Mouse (Mus musculus) myocyte (in vitro differentiated cells): ENCODE data around the gene Gm45233. TPM values are rescaled to one million over a fixed set of nuclear protein-coding genes. Genes with fewer than 3 reads are reported as not detected.
"Not testable (repeated sequence)": the region's sequence is repeated elsewhere in the genome, so short reads cannot be mapped to it uniquely, and the experiment has no call there.

ENCODE experiments used
- H3K27me3 ChIP-seq: one replicate; pipeline ENCODE4 v1.6.1; 2011; ENCODE audit not compliant: control insufficient read depth, insufficient read depth, insufficient read length
- H3K36me3 ChIP-seq: one replicate; pipeline ENCODE4 v1.6.1; 2011; ENCODE audit not compliant: control insufficient read depth, insufficient read depth
- H3K4me2 ChIP-seq: one replicate; pipeline ENCODE4 v1.6.1; 2011; ENCODE audit warnings: low read depth, control low read depth
- H3K4me3 ChIP-seq: one replicate; pipeline ENCODE4 v1.5.1; 2011; ENCODE audit warnings: mild to moderate bottlenecking, control low read depth, moderate library complexity
- H3K79me2 ChIP-seq: one replicate; pipeline ENCODE4 v1.6.1; 2011; ENCODE audit not compliant: control insufficient read depth, insufficient read depth
- H3ac ChIP-seq: one replicate; pipeline ENCODE4 v1.6.1; 2011; ENCODE audit not compliant: control insufficient read depth, insufficient read length
- CEBPB ChIP-seq: IDR thresholded peaks from 2 replicates; pipeline ENCODE4 v1.6.1; 2011; ENCODE audit warnings: mild to moderate bottlenecking, moderate library complexity; ENCODE audit not compliant: poor library complexity, insufficient read depth, severe bottlenecking
- E2F4 ChIP-seq: IDR thresholded peaks from one replicate; pipeline ENCODE4 v1.6.1; 2011; ENCODE audit warnings: mild to moderate bottlenecking, control low read depth, moderate library complexity; ENCODE audit not compliant: insufficient read depth
- MAX ChIP-seq: IDR thresholded peaks from one replicate; pipeline ENCODE4 v1.6.1; 2011; ENCODE audit warnings: low read depth, mild to moderate bottlenecking, control low read depth
- MYOD1 ChIP-seq, 3 experiments: IDR thresholded peaks; one replicate each; pipeline ENCODE4 v1.6.1; 2011; ENCODE audit warnings: control low read depth in 2 of 3, low read depth in 2 of 3, mild to moderate bottlenecking in 2 of 3, moderate library complexity in 1 of 3; ENCODE audit not compliant: insufficient read length in 2 of 3, control insufficient read depth in 1 of 3
- MYOG ChIP-seq, 3 experiments: IDR thresholded peaks; one replicate each; pipeline ENCODE4 v1.6.1; 2011; ENCODE audit warnings: control low read depth in 2 of 3, low read depth in 2 of 3, mild to moderate bottlenecking in 2 of 3; ENCODE audit not compliant: insufficient read length in 2 of 3, control insufficient read depth in 1 of 3, insufficient read depth in 1 of 3
- POLR2A ChIP-seq: IDR thresholded peaks from one replicate; pipeline ENCODE4 v1.6.1; 2011; ENCODE audit warnings: low read depth, mild to moderate bottlenecking, control low read depth, moderate library complexity; ENCODE audit not compliant: insufficient read length
- POLR2AphosphoS2 ChIP-seq: IDR thresholded peaks from one replicate; pipeline ENCODE4 v1.6.1; 2011; ENCODE audit warnings: low read depth, control low read depth; ENCODE audit not compliant: insufficient read length
- REST ChIP-seq: IDR thresholded peaks from one replicate; pipeline ENCODE4 v1.6.1; 2011; ENCODE audit warnings: mild to moderate bottlenecking, control low read depth, moderate library complexity; ENCODE audit not compliant: insufficient read depth, insufficient read length
- SRF ChIP-seq: IDR thresholded peaks from one replicate; pipeline ENCODE4 v1.6.1; 2011; ENCODE audit warnings: low read depth; ENCODE audit not compliant: control insufficient read depth, insufficient read length
- TCF12 ChIP-seq: IDR thresholded peaks from one replicate; pipeline ENCODE4 v1.6.1; 2011; ENCODE audit warnings: mild to moderate bottlenecking, control low read depth; ENCODE audit not compliant: poor library complexity, insufficient read depth, severe bottlenecking
- TCF3 ChIP-seq: IDR thresholded peaks from one replicate; pipeline ENCODE4 v1.6.1; 2011; ENCODE audit warnings: low read depth, control low read depth; ENCODE audit not compliant: insufficient read length
- USF1 ChIP-seq: IDR thresholded peaks from one replicate; pipeline ENCODE4 v1.6.1; 2011; ENCODE audit warnings: low read depth, mild to moderate bottlenecking, control low read depth, moderate library complexity
- polyA plus RNA-seq: library from polyadenylated mRNA; unstranded; fragments of >200 nt; fragmentation: generic; extraction: Trizol; gene quantifications from one replicate; pipeline ENCODE4 v1.2.1, GENCODE M21; 2012; ENCODE audit warnings: missing spikeins

Gm45233 gene
- polyA plus RNA-seq, 1 experiment: 0.12 TPM

DNA sequence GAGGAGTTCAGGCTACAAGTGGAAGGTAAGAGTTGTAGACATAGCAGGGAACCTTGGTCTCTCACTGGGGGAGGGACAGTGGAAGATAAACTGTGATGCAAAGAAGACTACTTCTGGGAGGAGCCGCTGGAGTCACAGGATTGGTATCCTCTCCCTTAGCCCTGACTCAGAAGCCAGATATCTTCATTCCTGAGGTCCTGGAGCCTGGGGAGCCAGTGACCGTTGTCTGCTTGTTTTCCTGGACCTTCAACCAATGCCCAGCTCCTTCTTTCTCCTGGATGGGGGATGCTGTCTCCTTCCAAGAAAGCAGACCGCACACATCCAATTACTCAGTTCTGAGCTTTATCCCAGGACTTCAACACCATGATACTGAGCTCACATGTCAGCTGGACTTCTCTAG is 34.8 kb upstream of the Gm45233 start:
- TF ChIP-seq USF1 (no peak), MYOD1 (IDR thresholded peaks at IDR 0.05; ENCODE audit: control insufficient read depth in 1 of 3, insufficient read length in 2 of 3, low read depth in 2 of 3) (no peak)
- Histone ChIP-seq H3K36me3 (no peaks in the 10 kb centered on the region), H3K79me2 (no peaks in the 10 kb centered on the region), H3ac (no peak overlapping the region), H3K4me2 (peak overlapping the region; percentile 38), H3K27me3 (no peaks in the 10 kb centered on the region), H3K4me3 (no peak overlapping the region)

DNA sequence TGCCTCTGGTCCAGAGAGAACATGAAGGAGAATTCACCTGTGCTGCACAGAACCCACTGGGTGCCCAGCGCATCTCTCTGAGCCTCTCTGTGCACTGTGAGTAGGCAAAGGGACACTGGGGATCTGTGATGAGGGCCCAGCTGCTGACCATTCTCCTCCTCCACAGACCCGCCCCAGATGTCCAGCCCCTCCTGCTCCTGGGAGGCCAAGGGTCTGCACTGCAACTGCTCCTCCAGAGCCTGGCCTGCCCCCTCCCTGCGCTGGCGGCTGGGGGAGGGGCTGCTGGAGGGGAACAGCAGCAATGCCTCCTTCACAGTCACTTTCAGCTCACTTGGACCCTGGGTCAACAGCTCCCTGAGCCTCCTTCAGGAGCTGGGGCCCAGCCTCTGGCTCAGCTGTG is 32.2 kb upstream of the Gm45233 start:
- not testable (repeated sequence) for H3K4me3 ChIP-seq, H3K27me3 ChIP-seq, H3K4me2 ChIP-seq, H3K36me3 ChIP-seq, H3ac ChIP-seq, H3K79me2 ChIP-seq

DNA sequence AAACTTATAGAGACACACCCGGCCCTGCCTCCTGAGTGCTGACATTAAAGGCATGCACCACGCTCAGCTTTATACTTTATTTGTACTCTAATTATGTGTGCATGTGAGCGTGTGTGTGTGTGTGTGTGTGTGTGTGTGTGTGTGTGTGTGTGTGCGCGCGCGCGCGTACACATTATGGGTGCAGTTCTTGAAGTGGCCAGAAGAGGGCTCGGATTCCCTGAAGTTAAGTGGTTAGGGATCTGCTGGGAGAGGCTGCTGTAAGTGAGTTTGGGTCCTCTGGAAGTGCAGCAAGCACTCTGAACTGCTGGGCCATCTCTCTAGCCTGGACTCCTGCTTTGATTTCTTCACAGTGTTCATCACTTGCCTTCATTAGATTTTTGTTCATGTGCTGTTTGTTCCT is 26.6 kb upstream of the Gm45233 start:
- no peak for TF ChIP-seq REST
- TF ChIP-seq POLR2AphosphoS2: no peak
- TF ChIP-seq MYOG (IDR thresholded peaks at IDR 0.05; ENCODE audit: control insufficient read depth in 1 of 3, insufficient read depth in 1 of 3, insufficient read length in 2 of 3, low read depth in 2 of 3): no peak
- TF ChIP-seq TCF12: no peak
- no peak for TF ChIP-seq MAX
- TF ChIP-seq CEBPB: no peak
- TF ChIP-seq MYOD1 (IDR thresholded peaks at IDR 0.05; ENCODE audit: control insufficient read depth in 1 of 3, insufficient read length in 2 of 3, low read depth in 2 of 3): no peak
- TF ChIP-seq SRF: no peak
- TF ChIP-seq E2F4: no peak
- no peak for TF ChIP-seq TCF3
- Histone ChIP-seq H3K4me2 (no peak overlapping the region), H3K27me3 (no peaks in the 10 kb centered on the region), H3K36me3 (no peaks in the 10 kb centered on the region), H3K79me2 (no peaks in the 10 kb centered on the region), H3K4me3 (no peak overlapping the region), H3ac (no peak overlapping the region)

DNA sequence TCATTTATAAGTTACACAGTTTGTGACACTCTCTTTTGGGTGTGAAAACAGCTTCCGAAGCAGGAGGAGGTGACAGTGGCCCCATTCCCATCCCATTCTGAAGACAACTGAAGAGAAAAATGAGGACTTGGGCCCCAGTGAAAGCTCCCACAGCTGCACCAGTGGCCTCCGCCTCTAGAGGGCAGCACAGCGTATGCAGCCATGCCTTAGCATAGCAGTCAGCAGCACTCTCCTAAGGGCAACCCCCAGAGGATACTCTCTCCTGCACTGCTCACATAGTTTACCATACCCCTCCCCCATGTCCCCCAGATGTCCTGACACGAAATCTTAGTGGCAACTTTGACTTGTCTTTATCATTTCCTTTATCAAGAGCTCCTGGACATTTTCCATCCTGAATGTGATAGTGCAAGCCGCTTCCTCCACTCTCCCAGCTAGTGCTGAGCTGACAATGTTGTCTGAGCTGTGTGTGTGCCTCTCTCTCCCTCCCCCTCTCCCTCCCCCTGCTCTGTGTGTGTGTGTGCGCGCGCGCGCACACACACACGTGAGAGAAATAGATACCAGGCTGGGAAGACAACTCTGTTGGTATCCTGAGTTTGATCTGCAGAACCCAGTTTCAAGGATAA is 20.8 kb upstream of the Gm45233 start:
- Histone ChIP-seq H3K4me2 (no peak overlapping the region), H3K27me3 (no peaks in the 10 kb centered on the region), H3K36me3 (no peaks in the 10 kb centered on the region), H3K4me3 (no peak overlapping the region), H3K79me2 (no peaks in the 10 kb centered on the region), H3ac (no peak overlapping the region)
- TF ChIP-seq TCF3 (no peak), E2F4 (no peak), MAX (no peak), MYOD1 (IDR thresholded peaks at IDR 0.05; ENCODE audit: control insufficient read depth in 1 of 3, insufficient read length in 2 of 3, low read depth in 2 of 3) (no peak), REST (no peak), POLR2A (no peak), TCF12 (no peak), CEBPB (no peak), MYOG (IDR thresholded peaks at IDR 0.05; ENCODE audit: control insufficient read depth in 1 of 3, insufficient read depth in 1 of 3, insufficient read length in 2 of 3, low read depth in 2 of 3) (no peak), SRF (no peak), POLR2AphosphoS2 (no peak), USF1 (no peak)

DNA sequence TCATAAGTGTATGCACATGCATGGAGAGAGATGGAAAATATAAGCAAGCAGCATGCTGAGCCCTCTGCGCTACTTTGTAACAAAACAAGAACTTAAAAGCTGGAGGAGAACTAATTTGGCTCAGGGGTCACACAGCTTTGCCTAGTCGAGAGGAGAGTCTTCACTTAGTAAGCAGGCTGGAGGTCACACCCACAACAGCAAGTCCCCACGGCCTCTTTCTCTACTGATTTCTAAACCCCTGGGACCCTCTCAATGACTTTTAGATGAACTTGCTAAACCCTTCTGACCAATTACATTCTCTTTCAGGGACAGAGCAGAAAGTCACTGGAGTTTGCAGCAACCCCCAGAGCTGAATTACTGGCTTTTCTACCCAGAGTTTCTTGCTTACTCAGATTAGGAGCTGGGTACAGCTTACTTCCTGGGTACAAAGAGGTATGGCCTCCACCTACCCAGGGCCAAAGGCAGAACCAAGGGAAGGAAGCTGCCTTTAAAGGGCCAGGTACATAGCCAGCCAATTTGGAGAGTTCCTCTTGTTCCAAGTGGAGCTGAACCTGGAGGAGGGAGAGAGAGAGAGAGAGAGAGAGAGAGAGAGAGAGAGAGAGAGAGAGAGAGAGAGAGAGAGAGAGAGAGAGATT is 19.8 kb upstream of the Gm45233 start:
- no peak for TF ChIP-seq REST
- TF ChIP-seq TCF12: no peak
- Histone ChIP-seq H3ac (no peak overlapping the region), H3K79me2 (no peaks in the 10 kb centered on the region), H3K4me2 (no peak overlapping the region), H3K27me3 (no peaks in the 10 kb centered on the region), H3K4me3 (no peak overlapping the region), H3K36me3 (no peaks in the 10 kb centered on the region)

DNA sequence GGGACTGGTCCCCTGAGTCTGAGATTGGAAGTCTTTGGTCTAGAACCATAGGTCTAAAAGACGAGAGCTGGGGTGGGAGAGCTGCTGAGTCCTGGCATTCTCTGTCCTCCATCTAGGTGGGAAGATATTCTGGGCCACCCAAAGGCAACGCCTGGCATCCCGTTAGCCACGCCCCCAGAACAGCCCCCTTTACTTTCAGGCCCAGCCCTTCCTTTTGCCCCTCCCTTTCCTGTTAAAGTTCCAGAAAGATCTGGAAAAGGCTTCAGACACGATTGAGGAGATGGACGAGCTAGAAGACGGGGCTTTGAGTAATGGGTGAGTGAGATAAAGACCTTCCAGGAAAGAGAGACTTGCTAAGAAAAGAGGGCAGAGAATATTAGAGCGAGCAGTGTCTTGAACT is 16.5 kb upstream of the Gm45233 start, which contains the start of gene Lim2:
TSS of gene Lim2 (plus strand) at position 265 of the 400 bp plus-strand sequence.
- Histone ChIP-seq H3K79me2 (no peaks in the 10 kb centered on the region), H3ac (no peak within 1 kb of the TSS), H3K36me3 (no peaks in the 10 kb centered on the region), H3K4me2 (no peak within 1 kb of the TSS), H3K4me3 (no peak within 1 kb of the TSS), H3K27me3 (no peaks in the 10 kb centered on the region)
- no peak for TF ChIP-seq E2F4
- no peak for TF ChIP-seq SRF
- no peak for TF ChIP-seq MAX
- no peak for TF ChIP-seq MYOD1 (IDR thresholded peaks at IDR 0.05; ENCODE audit: control insufficient read depth in 1 of 3, insufficient read length in 2 of 3, low read depth in 2 of 3)
- no peak for TF ChIP-seq POLR2AphosphoS2
- TF ChIP-seq REST: no peak
